Mouse (Mus musculus) bone marrow macrophage, adult 2 months (primary cell): ENCODE results near the gene Slx1b. TPM values are rescaled to one million over a fixed set of nuclear protein-coding genes. Genes with fewer than 3 reads are reported as not detected.
A peak's percentile ranks its signal among the peaks of the same experiment; 100 is the strongest.

Experiments used
- H3K27ac ChIP-seq: 2 replicates; pipeline ENCODE4 v1.5.1; 2012; ENCODE audit warnings: low read depth, low read length; ENCODE audit not compliant: insufficient read depth
- H3K4me1 ChIP-seq: 2 replicates; pipeline ENCODE4 v1.6.1; 2012; ENCODE audit warnings: low read length; ENCODE audit not compliant: control insufficient read depth, insufficient read depth
- H3K4me3 ChIP-seq: 2 replicates; pipeline ENCODE4 v1.5.1; 2012; ENCODE audit warnings: mild to moderate bottlenecking, low read length, moderate library complexity; ENCODE audit not compliant: insufficient read depth
- CTCF ChIP-seq: IDR thresholded peaks from 2 replicates; pipeline ENCODE4 v1.5.1; 2012; ENCODE audit warnings: low read depth, mild to moderate bottlenecking, low read length, moderate library complexity
- POLR2A ChIP-seq: IDR thresholded peaks from 2 replicates; pipeline ENCODE4 v1.6.1; 2012; ENCODE audit warnings: mild to moderate bottlenecking, low read depth, low read length, borderline replicate concordance
- polyA plus RNA-seq: library from polyadenylated mRNA; stranded (reverse); fragments of >200 nt; gene quantifications from 2 replicates; pipeline ENCODE4 v1.2.4, GENCODE M21; 2012; ENCODE audit not compliant: missing spikeins, insufficient read depth, insufficient read length

Gene Slx1b
- polyA plus RNA-seq, 1 experiment = 8.4 TPM

DNA sequence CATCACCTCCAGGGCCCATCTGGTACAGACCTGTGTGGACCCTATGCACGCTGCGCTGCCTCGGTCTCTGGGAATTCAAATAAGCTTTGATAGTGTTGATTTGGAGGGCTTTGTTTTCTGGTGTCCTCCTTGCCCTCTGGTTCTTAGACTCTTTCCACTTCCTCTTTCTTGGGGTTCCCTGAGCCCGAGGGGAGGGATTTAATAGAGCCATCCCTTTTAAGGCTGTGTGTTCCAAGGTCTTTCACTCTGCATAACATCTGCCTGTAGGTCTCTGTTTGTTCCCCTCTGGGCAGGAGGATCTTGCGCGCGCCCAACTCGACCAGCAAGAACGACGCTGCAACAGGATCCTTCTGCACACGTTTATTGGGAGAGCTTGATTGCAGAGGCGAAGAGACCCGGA is 26.1 kb upstream of the Slx1b start:
- Histone ChIP-seq H3K27ac (peak overlapping the region; percentile 62), H3K4me1 (peaks cover 19% of the 10 kb centered on the region), H3K4me3 (no peak overlapping the region)
- TF ChIP-seq POLR2A (no peak), CTCF (no peak)

DNA sequence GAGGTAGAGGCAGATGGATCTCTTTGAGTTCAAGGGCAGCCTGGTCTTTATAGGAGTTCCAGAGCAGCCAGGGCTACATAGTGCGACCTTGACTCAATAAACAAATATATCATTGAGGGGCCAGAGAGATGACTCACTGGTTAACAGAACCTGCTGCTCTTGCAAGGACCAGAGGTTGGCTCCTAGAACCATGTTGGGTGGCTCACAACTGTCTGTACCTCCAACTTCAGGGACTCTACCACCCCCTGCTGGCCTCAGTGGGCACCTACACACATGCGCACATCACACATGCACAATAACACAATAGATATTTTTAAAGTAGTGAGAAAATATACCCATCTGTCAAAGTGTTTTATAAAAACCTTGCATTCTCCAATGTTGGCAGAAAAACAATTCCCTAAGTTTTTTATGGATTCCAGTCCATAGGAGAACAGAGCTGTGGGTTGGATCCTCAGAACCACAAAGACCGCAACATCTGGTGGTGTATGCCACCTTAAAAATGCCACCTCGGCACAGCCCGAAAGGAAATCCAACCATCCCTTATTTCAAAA is 23.3 kb upstream of the Slx1b start:
- Histone ChIP-seq H3K4me1 (peaks cover 4% of the 10 kb centered on the region), H3K4me3 (no peak overlapping the region), H3K27ac (no peak overlapping the region)
- TF ChIP-seq CTCF (no peak), POLR2A (no peak)

DNA sequence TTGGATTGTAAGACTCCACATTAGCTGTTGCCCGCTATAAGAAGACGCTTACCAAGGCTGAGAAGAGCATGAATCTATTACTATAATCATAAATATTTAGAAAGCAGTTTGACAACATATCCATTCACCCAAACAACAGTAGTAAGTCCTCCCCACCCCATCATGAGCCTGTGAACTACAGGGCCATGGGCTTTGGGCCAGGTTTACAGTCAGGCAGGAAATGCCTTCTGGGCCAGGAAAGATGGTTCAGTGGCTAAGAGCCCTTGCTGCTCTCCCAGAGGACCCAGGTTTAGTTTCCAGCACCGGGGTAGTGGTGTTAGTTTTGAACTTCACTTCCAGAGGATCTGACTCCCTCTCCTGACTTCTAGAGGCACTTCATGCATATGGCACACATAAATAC is 22.0 kb upstream of the Slx1b start:
- no peak overlapping the region for H3K27ac ChIP-seq
- peaks cover 3% of the 10 kb centered on the region for H3K4me1 ChIP-seq
- no peak for TF ChIP-seq CTCF
- TF ChIP-seq POLR2A = no peak
- no peak overlapping the region for H3K4me3 ChIP-seq

DNA sequence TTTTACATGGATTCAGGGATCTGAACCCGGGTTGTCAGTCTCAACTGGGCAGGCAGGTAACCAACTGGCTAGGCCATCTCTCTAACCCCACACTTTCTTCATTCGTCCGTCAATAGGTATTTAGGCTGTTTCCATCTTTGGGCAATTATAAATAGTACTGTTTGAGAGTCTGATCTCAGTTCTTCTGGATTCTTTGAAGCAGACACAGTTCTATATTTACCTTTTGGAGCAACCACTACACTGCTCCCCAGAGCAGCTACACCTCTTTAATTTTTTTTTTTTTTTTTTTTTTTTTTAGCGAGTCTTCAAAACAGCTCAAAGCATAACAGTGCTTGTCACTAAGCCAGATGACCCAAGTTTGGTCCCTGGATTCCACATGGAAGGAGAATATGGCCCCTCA is 20.1 kb upstream of the Slx1b start:
- no peaks in the 10 kb centered on the region; the same call in 1 of the 2 replicates for H3K4me1 ChIP-seq
- H3K4me3 ChIP-seq = no peak overlapping the region
- TF ChIP-seq POLR2A = no peak
- no peak for TF ChIP-seq CTCF
- no peak overlapping the region for H3K27ac ChIP-seq

DNA sequence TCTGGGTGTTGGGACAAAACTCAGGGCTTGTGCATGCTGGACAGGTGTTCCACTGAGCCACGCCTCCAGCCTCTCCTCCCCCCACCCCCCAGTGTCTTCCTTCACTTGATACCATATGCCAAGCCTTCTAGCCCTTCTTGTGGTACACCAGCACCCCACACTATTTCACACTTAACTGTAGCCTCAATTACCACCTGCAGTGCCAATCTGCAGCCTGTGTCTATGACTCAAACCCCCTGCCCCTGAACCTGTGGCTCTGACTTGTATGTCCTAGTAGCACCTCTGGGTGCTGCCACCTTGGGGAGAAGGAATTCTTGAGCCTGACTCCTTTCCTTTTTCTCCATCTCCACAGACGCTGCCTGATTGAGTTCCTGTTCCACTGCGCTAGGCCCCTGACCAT is 16.3 kb upstream of the Slx1b start:
- no peak overlapping the region for H3K4me3 ChIP-seq
- H3K27ac ChIP-seq = no peak overlapping the region
- no peak for TF ChIP-seq POLR2A
- TF ChIP-seq CTCF = no peak
- peaks cover 13% of the 10 kb centered on the region for H3K4me1 ChIP-seq

DNA sequence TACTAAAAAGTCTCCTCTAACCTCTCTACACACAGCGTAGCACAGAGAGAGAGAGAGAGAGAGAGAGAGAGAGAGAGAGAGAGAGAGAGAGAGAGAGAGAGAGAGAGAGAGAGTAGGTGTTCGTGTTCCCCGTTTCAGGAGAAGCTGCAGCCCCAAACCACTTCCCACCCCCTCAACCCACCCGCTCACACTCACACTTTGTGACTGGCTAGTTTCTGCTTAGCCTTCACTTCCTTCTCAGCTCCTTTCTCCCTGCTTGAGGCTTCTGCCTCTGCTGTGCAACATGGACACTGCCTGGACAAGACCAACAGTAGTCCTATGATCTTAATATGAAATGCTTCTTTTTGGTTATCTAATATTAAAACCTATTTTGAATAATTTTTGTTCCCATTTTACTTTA is 14.7 kb upstream of the Slx1b start:
- Histone ChIP-seq H3K4me1 (peaks cover 14% of the 10 kb centered on the region), H3K27ac (no peak overlapping the region), H3K4me3 (no peak overlapping the region)
- TF ChIP-seq POLR2A = no peak
- TF ChIP-seq CTCF = no peak

DNA sequence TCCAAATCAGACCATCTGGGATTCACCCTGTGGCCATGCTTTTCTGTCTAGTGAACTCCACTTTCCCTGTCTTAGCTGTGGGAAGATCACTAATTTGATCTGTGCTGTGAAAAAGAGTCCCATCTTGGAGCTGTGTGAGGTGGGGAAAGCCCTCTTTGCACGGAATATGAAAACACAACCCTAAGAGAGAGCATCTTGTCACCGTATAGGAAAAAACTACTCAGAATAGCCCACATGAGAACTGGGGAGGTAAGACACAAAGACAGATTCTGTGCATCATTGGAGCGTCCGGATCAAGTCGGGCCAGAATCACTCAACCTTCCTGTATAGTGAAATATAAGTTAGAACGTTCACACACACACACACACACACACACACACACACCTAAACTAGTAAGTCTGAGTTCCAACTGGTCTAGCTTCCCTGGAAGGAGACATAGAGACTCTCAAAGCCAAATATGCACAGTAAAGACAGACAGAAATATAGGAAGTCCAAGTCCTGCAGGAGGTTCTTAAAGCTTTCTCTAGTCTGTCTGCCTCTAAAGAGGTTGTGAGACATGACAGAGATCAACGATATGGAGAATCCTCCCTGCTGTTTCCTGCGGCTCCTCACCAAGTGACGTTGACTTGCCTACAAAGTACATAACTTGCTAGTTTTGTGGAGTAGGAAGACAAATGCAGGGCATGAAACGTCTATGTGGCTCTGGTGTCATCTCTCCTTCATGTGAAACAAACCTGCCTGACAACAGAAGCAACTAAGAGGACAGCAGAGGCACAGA is 12.8 kb upstream of the Slx1b start:
- Histone ChIP-seq H3K4me1 (peaks cover 18% of the 10 kb centered on the region), H3K27ac (no peak overlapping the region), H3K4me3 (no peak overlapping the region)
- no peak for TF ChIP-seq CTCF
- TF ChIP-seq POLR2A = no peak

DNA sequence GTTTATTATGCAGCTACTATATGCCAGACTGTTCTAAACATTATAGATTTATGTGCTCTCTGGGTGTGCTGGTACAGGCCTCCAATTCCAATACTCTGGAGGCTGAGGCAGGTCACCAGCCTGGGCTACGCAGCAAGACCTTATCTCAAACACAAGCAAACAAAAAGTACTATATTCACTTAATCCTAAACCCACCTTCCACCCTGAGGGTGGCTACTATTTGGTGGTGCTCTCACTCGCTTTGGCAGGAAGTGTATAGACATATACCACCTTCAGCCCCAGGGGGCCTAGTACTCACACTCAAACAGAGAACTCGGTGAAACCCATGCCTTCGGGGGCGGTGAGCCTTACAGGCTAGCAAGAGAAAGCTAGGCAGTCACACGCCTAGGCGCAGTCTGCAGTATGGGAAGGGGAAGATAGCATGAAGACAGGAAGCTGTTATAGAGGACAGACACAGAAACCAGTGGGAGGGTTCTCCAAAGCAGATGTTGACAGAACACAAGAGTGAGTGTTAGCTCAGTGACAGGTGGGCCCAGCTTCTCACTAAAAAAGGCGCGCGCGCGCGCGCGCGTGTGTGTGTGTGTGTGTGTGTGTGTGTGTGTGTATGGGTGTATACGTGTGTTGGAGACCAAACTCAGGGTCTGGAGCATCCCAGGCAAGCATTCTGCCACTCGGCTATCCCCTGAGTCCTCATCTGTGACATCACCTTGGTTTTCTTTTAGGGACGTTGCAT is 12.0 kb upstream of the Slx1b start, which contains the start of gene Coro1a:
TSS of gene Coro1a (minus strand) at position 346 of the 733 bp plus-strand sequence.
- TF ChIP-seq POLR2A (no peak), CTCF (no peak)
- Histone ChIP-seq H3K27ac (peak within 1 kb of the TSS; percentile 13; the same call in 1 of the 2 replicates), H3K4me3 (no peak within 1 kb of the TSS), H3K4me1 (peaks cover 18% of the 10 kb centered on the region)

DNA sequence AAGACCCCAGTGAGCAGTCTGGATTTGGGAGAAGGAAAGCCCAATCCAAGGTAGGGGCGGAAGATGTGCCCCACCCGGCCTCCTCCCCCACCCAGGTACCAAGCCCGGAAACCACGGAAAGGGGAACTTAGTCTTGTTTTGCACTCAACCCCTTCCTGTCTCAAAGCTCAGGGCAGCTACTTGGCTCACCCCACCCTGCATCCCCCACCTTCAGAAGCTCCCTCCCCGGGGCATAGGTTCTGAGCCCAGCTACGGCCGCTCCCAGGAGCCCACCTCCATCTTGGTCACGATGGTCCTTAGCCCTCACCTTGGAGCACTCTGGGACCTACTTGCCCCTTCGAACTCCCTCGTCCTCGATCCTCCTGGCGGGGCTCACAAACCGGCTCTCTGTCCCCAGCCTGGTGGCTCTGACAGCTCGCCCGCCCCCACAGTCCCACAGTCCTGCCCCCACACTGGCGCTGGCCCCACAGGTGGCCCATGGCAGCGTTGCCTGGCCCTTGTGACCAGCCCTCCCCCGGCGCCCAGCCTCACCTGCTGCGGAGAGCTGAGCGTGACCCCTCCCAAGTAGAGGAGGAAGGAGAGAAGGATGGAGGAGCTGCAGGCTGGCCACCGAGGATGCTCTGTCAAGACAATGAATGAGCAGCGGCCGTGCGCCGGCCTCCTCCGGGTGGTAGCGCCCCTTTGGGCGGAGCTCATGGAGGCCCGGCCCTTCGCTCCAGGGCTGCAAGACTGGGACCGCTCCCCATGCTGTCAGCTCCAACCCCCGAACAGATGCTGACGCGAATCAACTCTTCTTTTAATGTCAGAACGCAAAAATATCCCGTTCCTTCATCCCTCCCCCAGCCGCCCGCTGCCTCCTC is 8.8 kb upstream of the Slx1b start:
- H3K4me3 ChIP-seq = peak overlapping the region; percentile 85
- peaks cover 33% of the 10 kb centered on the region for H3K4me1 ChIP-seq
- H3K27ac ChIP-seq = peak overlapping the region; percentile 92
- TF ChIP-seq CTCF = no peak
- TF ChIP-seq POLR2A = no peak
